ENCODE assay signal across 8 mouse cellular contexts in the genomic region with DNA sequence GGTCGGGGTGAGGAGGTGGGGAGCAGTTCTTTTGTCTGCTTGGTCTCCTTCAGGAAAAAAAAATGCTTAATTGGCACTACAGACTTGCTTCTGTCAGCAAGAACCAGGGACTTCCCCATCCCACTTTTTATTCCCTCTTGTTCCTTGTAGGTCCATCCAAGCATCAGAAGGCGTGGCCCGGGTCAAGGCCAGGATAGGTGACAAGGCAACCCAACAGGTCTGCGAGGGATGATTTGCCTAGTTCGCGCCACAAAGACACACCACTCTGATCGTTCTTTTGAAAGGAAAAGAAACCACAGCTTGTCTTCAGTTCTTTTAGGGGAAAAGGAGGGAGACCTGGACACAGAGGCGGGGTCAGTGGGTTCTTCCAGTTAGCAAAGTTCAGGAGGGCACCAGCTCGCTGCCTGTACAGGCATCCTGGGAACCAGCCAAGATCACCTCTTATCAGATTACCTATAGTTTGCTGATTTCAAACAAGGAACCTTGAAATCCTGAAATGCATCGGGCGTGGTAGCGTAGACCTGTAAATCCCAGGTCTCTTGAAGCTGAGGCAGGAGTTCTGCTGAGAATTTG. TPM values are rescaled to one million over a fixed set of nuclear protein-coding genes. Genes with fewer than 3 reads are reported as not detected.
A peak's percentile ranks its signal among the peaks of the same experiment; 100 is the strongest.
DNase-seq lines count a peak whose midpoint lies in the region; ATAC-seq lines count a peak whose summit lies in the region.

No protein-coding gene starts in this region.

- H3K4me2 ChIP-seq in lung, embryonic 16.5 days (ENCODE audit: low read depth, low read length): peak overlapping the region; percentile 95
- H3K4me2 ChIP-seq in forebrain, embryonic 14.5 days (ENCODE audit: low read length): peak overlapping the region; percentile 98
- peak overlapping the region; percentile 95 for H3K4me2 ChIP-seq in limb, embryonic 11.5 days (ENCODE audit: low read depth, severe bottlenecking)
- H3K4me2 ChIP-seq in stomach, embryonic 15.5 days: peak overlapping the region; percentile 98

- no peak for ATAC-seq in lung, embryonic 16.5 days (ENCODE audit: low read depth)
- no peak for ATAC-seq in forebrain, embryonic 14.5 days
- no peak for ATAC-seq in limb, embryonic 11.5 days (ENCODE audit: insufficient number of reproducible peaks, low FRiP score, low TSS enrichment, low read depth)
- ATAC-seq in stomach, embryonic 15.5 days (ENCODE audit: insufficient read depth, low FRiP score, low read depth): no peak; the same call in 1 of the 2 replicates

- no peaks in the 10 kb centered on the region for H3K4me1 ChIP-seq in lung, embryonic 16.5 days (replicated peaks; ENCODE audit: control insufficient read depth, insufficient read depth, low read length)
- H3K4me1 ChIP-seq in forebrain, embryonic 14.5 days (ENCODE audit: control insufficient read depth, insufficient read depth, low read length): peaks cover 5% of the 10 kb centered on the region; the same call in 1 of the 2 replicates
- no peaks in the 10 kb centered on the region for H3K4me1 ChIP-seq in limb, embryonic 11.5 days (ENCODE audit: control insufficient read depth, insufficient read depth, low read length)
- peaks cover 12% of the 10 kb centered on the region for H3K4me1 ChIP-seq in stomach, embryonic 15.5 days

- peaks cover 5% of the 10 kb centered on the region; the same call in 1 of the 2 replicates for H3K27me3 ChIP-seq in lung, embryonic 16.5 days (ENCODE audit: control insufficient read depth, insufficient read depth, low read depth, low read length)
- peaks cover 11% of the 10 kb centered on the region for H3K27me3 ChIP-seq in forebrain, embryonic 14.5 days (replicated peaks; ENCODE audit: control insufficient read depth, insufficient read depth, low read length)
- H3K27me3 ChIP-seq in limb, embryonic 11.5 days (ENCODE audit: control insufficient read depth, insufficient read depth, low read length): peaks cover 14% of the 10 kb centered on the region
- H3K27me3 ChIP-seq in stomach, embryonic 15.5 days (replicated peaks): peaks cover 9% of the 10 kb centered on the region; the same call in 1 of the 2 replicates

- H3K9ac ChIP-seq in lung, embryonic 16.5 days (ENCODE audit: low read length): peak overlapping the region; percentile 69; the same call in 1 of the 2 replicates
- no peak overlapping the region; the same call in 1 of the 2 replicates for H3K9ac ChIP-seq in forebrain, embryonic 14.5 days (ENCODE audit: low read length)
- no peak overlapping the region for H3K9ac ChIP-seq in limb, embryonic 11.5 days (ENCODE audit: low read length)
- H3K9ac ChIP-seq in stomach, embryonic 15.5 days: no peak overlapping the region

- H3K4me3 ChIP-seq in lung, embryonic 16.5 days (ENCODE audit: low read length): peak overlapping the region; percentile 65
- H3K4me3 ChIP-seq in forebrain, embryonic 14.5 days (ENCODE audit: low read depth, low read length): peak overlapping the region; percentile 63
- H3K4me3 ChIP-seq in limb, embryonic 11.5 days (ENCODE audit: low read depth, low read length): peak overlapping the region; percentile 61; the same call in 1 of the 2 replicates
- H3K4me3 ChIP-seq in stomach, embryonic 15.5 days (replicated peaks): peak overlapping the region; percentile 54

- no peaks in the 10 kb centered on the region for H3K36me3 ChIP-seq in lung, embryonic 16.5 days (ENCODE audit: control insufficient read depth, insufficient read depth, low read length)
- H3K36me3 ChIP-seq in forebrain, embryonic 14.5 days (ENCODE audit: control insufficient read depth, insufficient read depth, low read length): no peaks in the 10 kb centered on the region
- H3K36me3 ChIP-seq in limb, embryonic 11.5 days (ENCODE audit: control insufficient read depth, insufficient read depth, low read length): no peaks in the 10 kb centered on the region
- no peaks in the 10 kb centered on the region for H3K36me3 ChIP-seq in stomach, embryonic 15.5 days

- H3K27ac ChIP-seq in lung, embryonic 16.5 days (ENCODE audit: low read length): no peak overlapping the region
- H3K27ac ChIP-seq in forebrain, embryonic 14.5 days (ENCODE audit: low read depth, low read length): no peak overlapping the region
- no peak overlapping the region for H3K27ac ChIP-seq in limb, embryonic 11.5 days (replicated peaks; ENCODE audit: low read depth, low read length)
- no peak overlapping the region for H3K27ac ChIP-seq in stomach, embryonic 15.5 days

- WGBS in lung, embryonic 16.5 days: 36% methylated on average over 12 of the region's 12 CpGs
- 42% methylated on average over 12 of the region's 12 CpGs for WGBS in forebrain, embryonic 14.5 days
- WGBS in limb, embryonic 11.5 days: 30% methylated on average over 12 of the region's 12 CpGs
- WGBS in stomach, embryonic 15.5 days: 29% methylated on average over 12 of the region's 12 CpGs

- no peak for DNase-seq in lung, postnatal 25 days (ENCODE audit: low spot score)
- no peak for DNase-seq in forebrain, embryonic 14.5 days (ENCODE audit: low spot score)
- no peak for DNase-seq in limb, embryonic 11.5 days (ENCODE audit: low spot score)
- DNase-seq in cerebellum, postnatal 4 days (ENCODE audit: low spot score in 2 of 2): no peak
- no peak for DNase-seq in spleen, postnatal 36 days (ENCODE audit: low spot score in 2 of 2)
- no peak for DNase-seq in gastrocnemius, postnatal 10 days

- H3K9me3 ChIP-seq in lung, embryonic 16.5 days (ENCODE audit: control insufficient read depth, low read length): no peaks in the 10 kb centered on the region
- no peaks in the 10 kb centered on the region for H3K9me3 ChIP-seq in forebrain, embryonic 14.5 days (replicated peaks; ENCODE audit: control insufficient read depth, low read length)
- no peaks in the 10 kb centered on the region for H3K9me3 ChIP-seq in limb, embryonic 11.5 days (ENCODE audit: control insufficient read depth, low read length)
- H3K9me3 ChIP-seq in stomach, embryonic 15.5 days: no peaks in the 10 kb centered on the region

RNA-seq across cellular contexts. Expression of a gene that starts 0.5 kb away (rescaled TPM):
- polyA plus RNA-seq in lung, embryonic 16.5 days (2015; fragmentation: Nextera tagmentation; extraction: Ambion mirVana): 5.4 and 5.8 TPM in 2 replicates
- 7.6 and 9.5 TPM in 2 replicates for polyA plus RNA-seq in forebrain, embryonic 14.5 days (2014; fragmentation: Nextera tagmentation; extraction: Ambion mirVana)
- polyA plus RNA-seq in limb, embryonic 11.5 days (2014; fragmentation: Nextera tagmentation; extraction: Ambion mirVana): 5.3 and 6.5 TPM in 2 replicates
- 7.9 and 8.4 TPM in 2 replicates for polyA plus RNA-seq in stomach, embryonic 15.5 days (2015; fragmentation: Nextera tagmentation; extraction: Ambion mirVana)
- total RNA-seq in gastrocnemius, postnatal 10 days (2021): under 1 TPM in 1 of 2 experiments, not detected in 1; 0.20 TPM
